Mouse (Mus musculus): ENCODE results near the gene 4930544D05Rik. TPM values are rescaled to one million over a fixed set of nuclear protein-coding genes. Genes with fewer than 3 reads are reported as not detected.
A peak's percentile ranks its signal among the peaks of the same experiment; 100 is the strongest.

The 4930544D05Rik gene
- total RNA-seq, 2 experiments from 2014 or later, result not detected

- ATAC-seq (replicated peaks; ENCODE audit: poor library complexity, severe bottlenecking), result peak; percentile 35
Observed at GRCm38 (mm10) chr11:70654198-70654922, 38.7 kb downstream of the 4930544D05Rik start, which contains the start of gene Pfn1. Gene Pfn1 (minus strand): TSS chr11:70654644.

GRCm38 (mm10) chr11:70654923-70655570 lies 39.4 kb downstream of the 4930544D05Rik start:
- peak; percentile 30 for ATAC-seq (replicated peaks; ENCODE audit: poor library complexity, severe bottlenecking)

GRCm38 (mm10) chr11:70655571-70656455 lies 40.2 kb downstream of the 4930544D05Rik start:
- peak; percentile 9 for ATAC-seq (replicated peaks; ENCODE audit: poor library complexity, severe bottlenecking)

DNA sequence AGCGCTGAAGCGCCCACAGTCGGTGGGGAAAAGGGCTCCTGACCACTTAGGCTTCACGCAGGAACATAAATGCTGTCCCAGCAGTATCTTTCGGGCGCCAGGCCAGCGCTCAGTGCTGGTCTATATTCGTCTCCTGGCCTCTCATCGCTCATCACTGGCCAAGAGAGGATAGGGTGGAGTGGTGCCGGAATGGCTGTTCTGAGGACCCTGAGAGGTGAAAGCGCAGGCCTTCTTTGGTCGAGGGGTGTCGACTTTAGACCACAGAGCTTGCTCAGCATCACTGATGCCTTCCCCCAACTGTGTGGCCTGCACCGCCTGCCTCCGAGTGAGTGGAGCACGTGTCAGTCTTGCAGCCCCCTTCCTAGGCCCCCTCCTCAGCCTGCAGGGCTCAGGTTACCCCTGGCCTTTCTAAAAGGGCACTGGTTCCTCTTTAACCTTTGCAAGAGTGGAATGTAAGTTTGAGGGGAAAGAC lies 40.8 kb downstream of the 4930544D05Rik start:
- no peak for ATAC-seq (replicated peaks; ENCODE audit: poor library complexity, severe bottlenecking)

- no peak for ATAC-seq (replicated peaks; ENCODE audit: poor library complexity, severe bottlenecking)
Observed at GRCm38 (mm10) chr11:70656964-70657363, 41.3 kb downstream of the 4930544D05Rik start, which contains the start of gene Eno3. Gene Eno3 (plus strand): TSS chr11:70657202.

- ATAC-seq (replicated peaks; ENCODE audit: poor library complexity, severe bottlenecking), result no peak
Observed at GRCm38 (mm10) chr11:70657573-70657972, 41.9 kb downstream of the 4930544D05Rik start.

DNA sequence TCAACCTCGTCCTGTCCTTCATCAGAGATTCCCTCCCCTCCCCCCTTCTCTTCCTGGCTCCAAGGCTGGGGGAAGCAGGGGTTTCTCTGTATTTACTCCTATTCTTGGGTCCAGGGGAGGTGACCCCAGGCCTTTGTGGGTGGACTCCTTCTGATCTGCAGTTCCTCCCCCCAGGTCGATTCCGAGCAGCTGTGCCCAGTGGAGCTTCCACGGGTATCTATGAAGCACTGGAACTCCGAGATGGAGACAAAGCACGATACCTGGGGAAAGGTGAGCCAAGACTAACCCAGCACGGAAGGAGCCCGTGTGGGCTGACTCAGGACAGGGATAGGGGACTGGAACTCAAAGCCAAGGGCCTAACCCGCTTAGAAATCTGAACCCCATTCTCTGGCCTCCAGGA lies 42.3 kb downstream of the 4930544D05Rik start:
- no peak for ATAC-seq (replicated peaks; ENCODE audit: poor library complexity, severe bottlenecking)

DNA sequence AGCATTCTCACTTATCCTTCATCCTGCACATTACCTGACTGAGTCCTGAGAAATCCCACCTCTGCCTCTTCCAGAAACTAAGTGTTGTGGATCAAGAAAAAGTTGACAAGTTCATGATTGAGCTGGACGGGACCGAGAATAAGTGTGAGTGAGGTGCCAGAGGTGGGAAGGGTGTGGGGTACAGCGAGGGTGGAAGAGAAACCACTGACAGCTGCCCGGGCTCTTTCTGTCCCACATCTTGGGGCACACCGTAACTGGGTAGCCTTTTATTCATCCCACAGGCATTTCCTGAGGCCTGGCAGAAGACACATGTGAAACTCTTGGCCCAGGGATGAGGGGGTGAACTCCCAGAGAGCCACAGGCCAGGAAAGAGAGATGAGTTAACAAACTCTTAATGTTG lies 42.9 kb downstream of the 4930544D05Rik start:
- ATAC-seq (replicated peaks; ENCODE audit: poor library complexity, severe bottlenecking), result no peak

GRCm38 (mm10) chr11:70658942-70659341 lies 43.3 kb downstream of the 4930544D05Rik start:
- no peak for ATAC-seq (replicated peaks; ENCODE audit: poor library complexity, severe bottlenecking)

- ATAC-seq (replicated peaks; ENCODE audit: poor library complexity, severe bottlenecking), result no peak
Observed at GRCm38 (mm10) chr11:70660571-70660970, 44.9 kb downstream of the 4930544D05Rik start.

- ATAC-seq (replicated peaks; ENCODE audit: poor library complexity, severe bottlenecking), result no peak
Observed at GRCm38 (mm10) chr11:70663101-70663500, 47.5 kb downstream of the 4930544D05Rik start.

- ATAC-seq (replicated peaks; ENCODE audit: poor library complexity, severe bottlenecking), result no peak
Observed at GRCm38 (mm10) chr11:70663957-70664356, 48.3 kb downstream of the 4930544D05Rik start.

DNA sequence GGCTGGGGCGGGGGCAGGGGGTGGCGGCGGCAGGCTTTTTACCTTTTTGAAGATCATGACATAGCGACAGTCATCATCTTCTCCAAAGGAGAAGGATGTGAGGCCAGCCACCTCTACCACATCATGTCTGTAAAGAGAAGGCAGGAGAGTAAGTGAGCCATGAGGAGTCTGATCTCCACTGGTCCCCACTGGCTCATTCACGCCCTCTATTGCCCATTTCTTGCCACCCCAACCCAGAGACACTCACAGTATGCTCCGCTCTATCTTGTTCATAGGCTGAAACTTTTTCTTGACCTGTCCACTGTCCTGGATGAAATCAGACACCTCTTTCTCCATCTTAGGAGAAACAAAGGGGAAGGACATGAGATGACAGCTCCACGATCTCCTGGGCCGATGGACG lies 49.1 kb downstream of the 4930544D05Rik start:
- no peak for ATAC-seq (replicated peaks; ENCODE audit: poor library complexity, severe bottlenecking)

Other genes with a start within 250 kb of the 4930544D05Rik start
- gene Pelp1, start 205.8 kb upstream of the 4930544D05Rik start, total RNA-seq (2014; fragmentation: Nextera tagmentation), result 31.6 and 33.0 TPM in 2 replicates
- gene Pelp1, start 205.8 kb upstream of the 4930544D05Rik start, total RNA-seq (2017), result 9.9 and 12.7 TPM in 2 replicates
- gene Arrb2, start 183.2 kb upstream of the 4930544D05Rik start, total RNA-seq (2014; fragmentation: Nextera tagmentation), result 63.2 and 69.8 TPM in 2 replicates
- gene Arrb2, start 183.2 kb upstream of the 4930544D05Rik start, total RNA-seq (2017), result 41.1 and 74.9 TPM in 2 replicates
- gene Med11, start 163.9 kb upstream of the 4930544D05Rik start, total RNA-seq (2014; fragmentation: Nextera tagmentation), result 19.7 and 28.5 TPM in 2 replicates
- gene Med11, start 163.9 kb upstream of the 4930544D05Rik start, total RNA-seq (2017), result 31.5 and 35.8 TPM in 2 replicates
- gene Zmynd15, start 156.4 kb upstream of the 4930544D05Rik start, total RNA-seq (2014; fragmentation: Nextera tagmentation), result not detected in 2 replicates
- gene Zmynd15, start 156.4 kb upstream of the 4930544D05Rik start, total RNA-seq (2017), result not detected in 2 replicates
- gene Cxcl16, start 155.9 kb upstream of the 4930544D05Rik start, total RNA-seq (2014; fragmentation: Nextera tagmentation), result not detected in 2 replicates
- 0.22 TPM in 1 of 2 replicates, not detected in the other for gene Cxcl16, start 155.9 kb upstream of the 4930544D05Rik start, total RNA-seq (2017)
- not detected in 2 replicates for gene Tm4sf5, start 110.6 kb upstream of the 4930544D05Rik start, total RNA-seq (2014; fragmentation: Nextera tagmentation)
- not detected in 2 replicates for gene Tm4sf5, start 110.6 kb upstream of the 4930544D05Rik start, total RNA-seq (2017)
- not detected in 2 replicates for gene Vmo1, start 101.2 kb upstream of the 4930544D05Rik start, total RNA-seq (2014; fragmentation: Nextera tagmentation)
- gene Vmo1, start 101.2 kb upstream of the 4930544D05Rik start, total RNA-seq (2017), result not detected in 2 replicates
- gene Gltpd2, start 96.7 kb upstream of the 4930544D05Rik start, total RNA-seq (2014; fragmentation: Nextera tagmentation), result not detected in 2 replicates
- not detected in 2 replicates for gene Gltpd2, start 96.7 kb upstream of the 4930544D05Rik start, total RNA-seq (2017)
- gene Psmb6, start 90.5 kb upstream of the 4930544D05Rik start, total RNA-seq (2014; fragmentation: Nextera tagmentation), result 243 and 281 TPM in 2 replicates
- 290 and 384 TPM in 2 replicates for gene Psmb6, start 90.5 kb upstream of the 4930544D05Rik start, total RNA-seq (2017)
- gene Gm40193, start 82.9 kb upstream of the 4930544D05Rik start, total RNA-seq (2014; fragmentation: Nextera tagmentation), result not detected in 2 replicates
- not detected in 2 replicates for gene Gm40193, start 82.9 kb upstream of the 4930544D05Rik start, total RNA-seq (2017)
- 0.99 and 6.2 TPM in 2 replicates for gene Pld2, start 75.8 kb upstream of the 4930544D05Rik start, total RNA-seq (2014; fragmentation: Nextera tagmentation)
- 0.10 and 0.26 TPM in 2 replicates for gene Pld2, start 75.8 kb upstream of the 4930544D05Rik start, total RNA-seq (2017)
- gene Mink1, start 53.0 kb upstream of the 4930544D05Rik start, total RNA-seq (2014; fragmentation: Nextera tagmentation), result 25.0 and 36.1 TPM in 2 replicates
- 11.2 and 13.3 TPM in 2 replicates for gene Mink1, start 53.0 kb upstream of the 4930544D05Rik start, total RNA-seq (2017)
- gene Chrne, start 3.4 kb downstream of the 4930544D05Rik start, total RNA-seq (2014; fragmentation: Nextera tagmentation), result not detected in 2 replicates
- 0.26 TPM in 1 of 2 replicates, not detected in the other for gene Chrne, start 3.4 kb downstream of the 4930544D05Rik start, total RNA-seq (2017)
- gene Gp1ba, start 23.3 kb downstream of the 4930544D05Rik start, total RNA-seq (2014; fragmentation: Nextera tagmentation), result not detected in 2 replicates
- not detected in 2 replicates for gene Gp1ba, start 23.3 kb downstream of the 4930544D05Rik start, total RNA-seq (2017)
- 35.4 and 51.1 TPM in 2 replicates for gene Rnf167, start 31.4 kb downstream of the 4930544D05Rik start, total RNA-seq (2014; fragmentation: Nextera tagmentation)
- gene Rnf167, start 31.4 kb downstream of the 4930544D05Rik start, total RNA-seq (2017), result 32.7 and 34.6 TPM in 2 replicates
- gene Slc25a11, start 31.6 kb downstream of the 4930544D05Rik start, total RNA-seq (2014; fragmentation: Nextera tagmentation), result 80.9 and 91.7 TPM in 2 replicates
- 63.3 and 67.7 TPM in 2 replicates for gene Slc25a11, start 31.6 kb downstream of the 4930544D05Rik start, total RNA-seq (2017)
- gene Pfn1, start 38.8 kb downstream of the 4930544D05Rik start, total RNA-seq (2014; fragmentation: Nextera tagmentation), result 1,205 and 1,364 TPM in 2 replicates
- gene Pfn1, start 38.8 kb downstream of the 4930544D05Rik start, total RNA-seq (2017), result 425 and 461 TPM in 2 replicates
- 14.9 and 18.9 TPM in 2 replicates for gene Eno3, start 41.4 kb downstream of the 4930544D05Rik start, total RNA-seq (2014; fragmentation: Nextera tagmentation)
- gene Eno3, start 41.4 kb downstream of the 4930544D05Rik start, total RNA-seq (2017), result 4.5 and 5.9 TPM in 2 replicates
- gene Spag7, start 53.6 kb downstream of the 4930544D05Rik start, total RNA-seq (2014; fragmentation: Nextera tagmentation), result 91.0 and 130 TPM in 2 replicates
- gene Spag7, start 53.6 kb downstream of the 4930544D05Rik start, total RNA-seq (2017), result 46.8 and 49.8 TPM in 2 replicates
- 18.7 and 25.2 TPM in 2 replicates for gene Camta2, start 72.3 kb downstream of the 4930544D05Rik start, total RNA-seq (2014; fragmentation: Nextera tagmentation)
- 1.5 and 3.0 TPM in 2 replicates for gene Camta2, start 72.3 kb downstream of the 4930544D05Rik start, total RNA-seq (2017)
- gene Inca1, start 84.3 kb downstream of the 4930544D05Rik start, total RNA-seq (2014; fragmentation: Nextera tagmentation), result not detected in 2 replicates
- gene Inca1, start 84.3 kb downstream of the 4930544D05Rik start, total RNA-seq (2017), result not detected in 2 replicates
- 3.6 and 8.3 TPM in 2 replicates for gene Kif1c, start 84.7 kb downstream of the 4930544D05Rik start, total RNA-seq (2014; fragmentation: Nextera tagmentation)
- gene Kif1c, start 84.7 kb downstream of the 4930544D05Rik start, total RNA-seq (2017), result 4.5 and 5.7 TPM in 2 replicates
- gene Zfp3, start 148.4 kb downstream of the 4930544D05Rik start, total RNA-seq (2014; fragmentation: Nextera tagmentation), result 0.45 and 2.1 TPM in 2 replicates
- 0.26 and 1.0 TPM in 2 replicates for gene Zfp3, start 148.4 kb downstream of the 4930544D05Rik start, total RNA-seq (2017)
- gene Scimp, start 196.7 kb downstream of the 4930544D05Rik start, total RNA-seq (2014; fragmentation: Nextera tagmentation), result not detected in 2 replicates
- not detected in 2 replicates for gene Scimp, start 196.7 kb downstream of the 4930544D05Rik start, total RNA-seq (2017)
- 20.4 and 22.5 TPM in 2 replicates for gene Rabep1, start 228.9 kb downstream of the 4930544D05Rik start, total RNA-seq (2014; fragmentation: Nextera tagmentation)
- gene Rabep1, start 228.9 kb downstream of the 4930544D05Rik start, total RNA-seq (2017), result 32.1 and 36.9 TPM in 2 replicates